Mouse (Mus musculus) testis, adult 2 months (tissue): ENCODE measurements around the gene Cdhr4. TPM values are rescaled to one million over a fixed set of nuclear protein-coding genes. Genes with fewer than 3 reads are reported as not detected.
"Not testable (repeated sequence)": the region's sequence is repeated elsewhere in the genome, so short reads cannot be mapped to it uniquely, and the experiment has no call there.

Source experiments
- H3K27ac ChIP-seq: fragments of 200-500 bp; 2 replicates; pipeline ENCODE4 v1.5.1; 2012; ENCODE audit warnings: low read depth, low read length; ENCODE audit not compliant: control insufficient read depth, insufficient read depth
- H3K27me3 ChIP-seq: fragments of 200-500 bp; 2 replicates; pipeline ENCODE4 v1.6.1; 2012; ENCODE audit warnings: mild to moderate bottlenecking, low read length, moderate library complexity; ENCODE audit not compliant: control insufficient read depth, insufficient read depth
- H3K36me3 ChIP-seq: fragments of 200-500 bp; 2 replicates; pipeline ENCODE4 v1.6.1; 2012; ENCODE audit warnings: mild to moderate bottlenecking, low read length; ENCODE audit not compliant: control insufficient read depth, insufficient read depth
- H3K4me1 ChIP-seq: fragments of 200-500 bp; 2 replicates; pipeline ENCODE4 v1.6.1; 2012; ENCODE audit warnings: low read length; ENCODE audit not compliant: control insufficient read depth, insufficient read depth
- H3K4me3 ChIP-seq: fragments of 200-500 bp; 2 replicates; pipeline ENCODE4 v1.5.1; 2012; ENCODE audit warnings: low read depth, mild to moderate bottlenecking, low read length, moderate library complexity, mixed read lengths; ENCODE audit not compliant: control insufficient read depth
- CTCF ChIP-seq: fragments of 200-500 bp; IDR thresholded peaks from 2 replicates; pipeline ENCODE4 v1.5.1; 2012; ENCODE audit warnings: low read depth, mild to moderate bottlenecking, inconsistent platforms, low read length, moderate library complexity; ENCODE audit not compliant: control insufficient read depth, insufficient read depth, insufficient replicate concordance
- POLR2A ChIP-seq: fragments of 200-500 bp; IDR thresholded peaks from 2 replicates; pipeline ENCODE4 v1.6.1; 2012; ENCODE audit warnings: low read depth, mild to moderate bottlenecking, inconsistent platforms, low read length, moderate library complexity; ENCODE audit not compliant: control insufficient read depth
- polyA plus RNA-seq: library from polyadenylated mRNA; depleted of rRNA; stranded (reverse); fragments of >200 nt; gene quantifications from 2 replicates; pipeline ENCODE4 v1.2.3, GENCODE M21; 2012

Gene Cdhr4
- polyA plus RNA-seq, 1 experiment: 387 TPM

GRCm38 (mm10) chr9:108001922-108002770 is 9.8 kb downstream of the Cdhr4 start, which contains the start of gene Ip6k1:
Gene Ip6k1, plus strand, starts transcription at chr9:108002501.
- H3K27me3 ChIP-seq: no peaks in the 10 kb centered on the region
- peak; percentile 95 for TF ChIP-seq POLR2A
- 0 out of 2 replicates have a peak, but pooled peaks have one; percentile 9 for TF ChIP-seq CTCF
- peak within 1 kb of the TSS; percentile 90 for H3K27ac ChIP-seq

GRCm38 (mm10) chr9:108002778-108003530 is 10.7 kb downstream of the Cdhr4 start:
- Histone ChIP-seq H3K36me3 (no peaks in the 10 kb centered on the region), H3K4me3 (peak overlapping the region; percentile 97), H3K27ac (peak overlapping the region; percentile 90), H3K4me1 (peaks cover 5% of the 10 kb centered on the region), H3K27me3 (no peaks in the 10 kb centered on the region)
- TF ChIP-seq CTCF (no peak), POLR2A (no peak; the same call in 1 of the 2 replicates)

More at GRCm38 (mm10) chr9:108001922-108002770, 9.8 kb downstream of the Cdhr4 start, which contains the start of gene Ip6k1:
- peaks cover 5% of the 10 kb centered on the region for H3K4me1 ChIP-seq
- H3K4me3 ChIP-seq: peak within 1 kb of the TSS; percentile 97
- H3K36me3 ChIP-seq: no peaks in the 10 kb centered on the region

- peaks cover 5% of the 10 kb centered on the region for H3K4me1 ChIP-seq
- H3K27ac ChIP-seq: peak overlapping the region; percentile 90
These were observed 11.2 kb downstream of the Cdhr4 start for GRCm38 (mm10) chr9:108003531-108003890.

GRCm38 (mm10) chr9:108008041-108008440 is 15.7 kb downstream of the Cdhr4 start:
- Histone ChIP-seq H3K4me3 (no peak overlapping the region), H3K27me3 (no peaks in the 10 kb centered on the region), H3K36me3 (no peaks in the 10 kb centered on the region; the same call in 1 of the 2 replicates), H3K27ac (no peak overlapping the region), H3K4me1 (peaks cover 5% of the 10 kb centered on the region)
- TF ChIP-seq CTCF: no peak
- TF ChIP-seq POLR2A: no peak

More at GRCm38 (mm10) chr9:108003531-108003890, 11.2 kb downstream of the Cdhr4 start:
- H3K36me3 ChIP-seq: no peaks in the 10 kb centered on the region; the same call in 1 of the 2 replicates
- H3K4me3 ChIP-seq: peak overlapping the region; percentile 97
- TF ChIP-seq CTCF: no peak
- no peak for TF ChIP-seq POLR2A
- no peaks in the 10 kb centered on the region for H3K27me3 ChIP-seq

- no peak overlapping the region for H3K4me3 ChIP-seq
- no peak overlapping the region for H3K27ac ChIP-seq
- TF ChIP-seq CTCF (no peak), POLR2A (no peak)
- no peaks in the 10 kb centered on the region; the same call in 1 of the 2 replicates for H3K36me3 ChIP-seq
- no peaks in the 10 kb centered on the region for H3K27me3 ChIP-seq
- H3K4me1 ChIP-seq: no peaks in the 10 kb centered on the region
These were observed 18.1 kb downstream of the Cdhr4 start for GRCm38 (mm10) chr9:108010385-108010784.

- not testable (repeated sequence) for H3K36me3 ChIP-seq, H3K27me3 ChIP-seq, H3K27ac ChIP-seq, H3K4me3 ChIP-seq, H3K4me1 ChIP-seq
These were observed 21.3 kb downstream of the Cdhr4 start for GRCm38 (mm10) chr9:108013577-108013976.

GRCm38 (mm10) chr9:108017127-108017526 is 24.8 kb downstream of the Cdhr4 start:
- Histone ChIP-seq H3K27me3 (no peaks in the 10 kb centered on the region), H3K27ac (no peak overlapping the region), H3K36me3 (no peaks in the 10 kb centered on the region), H3K4me1 (no peaks in the 10 kb centered on the region), H3K4me3 (no peak overlapping the region)
- TF ChIP-seq CTCF: no peak
- no peak for TF ChIP-seq POLR2A

- Histone ChIP-seq H3K4me1 (no peaks in the 10 kb centered on the region), H3K36me3 (peaks cover 2% of the 10 kb centered on the region; the same call in 1 of the 2 replicates), H3K4me3 (no peak overlapping the region), H3K27ac (no peak overlapping the region), H3K27me3 (no peaks in the 10 kb centered on the region)
- TF ChIP-seq CTCF (no peak), POLR2A (no peak)
These were observed 28.4 kb downstream of the Cdhr4 start for GRCm38 (mm10) chr9:108020741-108021140.
